Mouse (Mus musculus): ENCODE measurements around the gene Pde7b. TPM values are rescaled to one million over a fixed set of nuclear protein-coding genes. Genes with fewer than 3 reads are reported as not detected.

Gene Pde7b
- polyA plus RNA-seq, 1 experiment from 2014 or later, result 1.3 TPM

- H3K36me3 ChIP-seq (ENCODE audit: control insufficient read depth, insufficient read depth, low read length), result no peaks in the 10 kb centered on the region
- H3K9me3 ChIP-seq (replicated peaks; ENCODE audit: control insufficient read depth, low read length), result no peaks in the 10 kb centered on the region
- no peaks in the 10 kb centered on the region for H3K27me3 ChIP-seq (replicated peaks; ENCODE audit: control insufficient read depth, insufficient read depth, low read length)
- no peak overlapping the region for H3K4me3 ChIP-seq (ENCODE audit: low read depth, low read length)
- 0 out of 2 replicates have a peak, but pooled peaks cover 3% of the 10 kb centered on the region for H3K4me1 ChIP-seq (ENCODE audit: control insufficient read depth, insufficient read depth, low read length)
- H3K9ac ChIP-seq (ENCODE audit: low read length), result no peak overlapping the region
- peak; percentile 51 for DNase-seq (ENCODE audit: low spot score)
- 73% methylated on average over 11 of the region's 11 CpGs for WGBS
- no peak overlapping the region for H3K27ac ChIP-seq (ENCODE audit: low read depth, low read length)
- ATAC-seq, result peak; percentile 46; the same call in 1 of the 2 replicates
- no peak overlapping the region for H3K4me2 ChIP-seq (ENCODE audit: low read length)
Observed at GRCm38 (mm10) chr10:20492216-20492964, 232.5 kb downstream of the Pde7b start.

- no peak overlapping the region for H3K9ac ChIP-seq (ENCODE audit: low read length)
- WGBS, result 50% methylated on average over 1 of the region's 1 CpGs
- ATAC-seq, result no peak
- H3K4me1 ChIP-seq (ENCODE audit: control insufficient read depth, insufficient read depth, low read length), result 0 out of 2 replicates have a peak, but pooled peaks cover 3% of the 10 kb centered on the region
- no peaks in the 10 kb centered on the region for H3K27me3 ChIP-seq (replicated peaks; ENCODE audit: control insufficient read depth, insufficient read depth, low read length)
- H3K4me2 ChIP-seq (ENCODE audit: low read length), result no peak overlapping the region
- no peak for DNase-seq (ENCODE audit: low spot score)
- no peaks in the 10 kb centered on the region for H3K9me3 ChIP-seq (replicated peaks; ENCODE audit: control insufficient read depth, low read length)
- H3K36me3 ChIP-seq (ENCODE audit: control insufficient read depth, insufficient read depth, low read length), result no peaks in the 10 kb centered on the region
- H3K27ac ChIP-seq (ENCODE audit: low read depth, low read length), result no peak overlapping the region
- H3K4me3 ChIP-seq (ENCODE audit: low read depth, low read length), result no peak overlapping the region
Observed at GRCm38 (mm10) chr10:20490775-20491174, 234.1 kb downstream of the Pde7b start.

- Histone ChIP-seq H3K36me3 (ENCODE audit: control insufficient read depth, insufficient read depth, low read length) (no peaks in the 10 kb centered on the region), H3K4me2 (ENCODE audit: low read length) (no peak overlapping the region), H3K9me3 (replicated peaks; ENCODE audit: control insufficient read depth, low read length) (no peaks in the 10 kb centered on the region), H3K4me3 (ENCODE audit: low read depth, low read length) (no peak overlapping the region), H3K4me1 (ENCODE audit: control insufficient read depth, insufficient read depth, low read length) (0 out of 2 replicates have a peak, but pooled peaks cover 3% of the 10 kb centered on the region), H3K9ac (ENCODE audit: low read length) (no peak overlapping the region), H3K27me3 (replicated peaks; ENCODE audit: control insufficient read depth, insufficient read depth, low read length) (no peaks in the 10 kb centered on the region), H3K27ac (ENCODE audit: low read depth, low read length) (no peak overlapping the region)
- no peak for DNase-seq (ENCODE audit: low spot score)
- ATAC-seq, result no peak
- WGBS, result 83% methylated on average over 8 of the region's 8 CpGs
Observed at GRCm38 (mm10) chr10:20490281-20490680, 234.6 kb downstream of the Pde7b start.

DNA sequence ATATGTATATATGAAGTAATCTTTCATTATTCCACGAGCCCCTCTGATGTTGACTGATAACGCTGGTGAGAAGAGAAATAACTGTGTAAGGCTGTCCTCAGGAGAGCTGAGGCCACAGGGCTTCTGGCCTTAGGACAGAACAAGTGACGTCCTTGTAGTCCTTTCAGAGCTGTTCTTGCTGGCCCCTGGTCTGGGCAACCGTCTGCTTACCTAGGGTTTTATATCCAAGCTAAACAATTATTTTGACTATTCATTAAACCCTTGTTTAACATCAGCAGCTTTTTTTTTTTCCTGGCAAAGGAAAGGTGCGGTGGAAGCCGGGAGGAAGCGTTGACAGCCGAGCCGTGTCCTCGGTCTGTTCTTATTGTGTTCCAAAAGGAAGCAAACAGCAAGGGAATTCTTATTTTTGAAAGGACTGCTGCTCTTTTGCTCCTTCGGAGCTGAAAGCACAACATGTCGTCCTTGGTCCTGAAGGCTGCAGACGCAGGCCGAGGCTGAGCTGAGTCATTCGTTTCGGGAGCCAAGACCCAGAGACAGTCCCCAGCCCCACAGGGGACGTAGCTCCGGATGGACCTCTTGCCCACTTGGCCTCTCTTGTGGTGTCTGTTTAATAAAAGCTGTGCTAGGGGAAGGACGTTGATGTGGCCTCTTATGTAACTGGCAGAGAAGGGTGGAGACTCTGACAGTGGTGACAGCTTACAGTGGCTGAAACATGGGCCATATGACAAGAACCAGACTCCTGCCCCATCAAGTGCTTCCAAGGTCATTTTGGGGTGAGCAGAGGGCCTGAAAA lies 238.2 kb downstream of the Pde7b start:
- Histone ChIP-seq H3K4me2 (ENCODE audit: low read length) (no peak overlapping the region), H3K36me3 (ENCODE audit: control insufficient read depth, insufficient read depth, low read length) (no peaks in the 10 kb centered on the region), H3K27me3 (replicated peaks; ENCODE audit: control insufficient read depth, insufficient read depth, low read length) (no peaks in the 10 kb centered on the region), H3K27ac (ENCODE audit: low read depth, low read length) (no peak overlapping the region), H3K9me3 (replicated peaks; ENCODE audit: control insufficient read depth, low read length) (no peaks in the 10 kb centered on the region), H3K9ac (ENCODE audit: low read length) (no peak overlapping the region), H3K4me1 (ENCODE audit: control insufficient read depth, insufficient read depth, low read length) (no peaks in the 10 kb centered on the region), H3K4me3 (ENCODE audit: low read depth, low read length) (no peak overlapping the region)
- DNase-seq (ENCODE audit: low spot score) (no peak), ATAC-seq (no peak)
- 83% methylated on average over 19 of the region's 19 CpGs for WGBS

DNA sequence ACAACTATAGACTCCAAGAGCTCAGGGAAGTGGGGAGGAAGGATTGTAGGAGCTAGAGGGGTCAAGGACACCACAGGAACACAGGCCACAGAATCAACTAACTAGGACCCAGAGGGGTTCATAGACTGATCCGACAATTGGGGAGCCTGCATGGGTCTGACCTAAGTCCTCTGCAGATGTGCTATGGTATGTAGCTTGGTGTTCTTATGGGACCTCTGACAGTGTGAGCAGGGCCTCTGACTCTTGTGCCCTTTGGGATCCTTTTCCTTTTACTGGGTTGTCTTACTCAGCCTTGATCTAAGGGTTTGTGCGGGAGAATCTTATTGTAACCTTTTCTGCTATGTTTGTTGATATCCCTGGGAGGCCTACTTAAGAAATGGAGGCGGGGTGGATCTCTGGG lies 239.1 kb downstream of the Pde7b start:
- Histone ChIP-seq H3K9me3 (replicated peaks; ENCODE audit: control insufficient read depth, low read length) (no peaks in the 10 kb centered on the region), H3K4me2 (ENCODE audit: low read length) (no peak overlapping the region), H3K4me1 (ENCODE audit: control insufficient read depth, insufficient read depth, low read length) (no peaks in the 10 kb centered on the region), H3K36me3 (ENCODE audit: control insufficient read depth, insufficient read depth, low read length) (no peaks in the 10 kb centered on the region), H3K27me3 (replicated peaks; ENCODE audit: control insufficient read depth, insufficient read depth, low read length) (no peaks in the 10 kb centered on the region), H3K9ac (ENCODE audit: low read length) (no peak overlapping the region), H3K27ac (ENCODE audit: low read depth, low read length) (no peak overlapping the region), H3K4me3 (ENCODE audit: low read depth, low read length) (no peak overlapping the region)
- 74% methylated on average over 3 of the region's 3 CpGs for WGBS
- no peak for ATAC-seq
- no peak for DNase-seq (ENCODE audit: low spot score)

DNA sequence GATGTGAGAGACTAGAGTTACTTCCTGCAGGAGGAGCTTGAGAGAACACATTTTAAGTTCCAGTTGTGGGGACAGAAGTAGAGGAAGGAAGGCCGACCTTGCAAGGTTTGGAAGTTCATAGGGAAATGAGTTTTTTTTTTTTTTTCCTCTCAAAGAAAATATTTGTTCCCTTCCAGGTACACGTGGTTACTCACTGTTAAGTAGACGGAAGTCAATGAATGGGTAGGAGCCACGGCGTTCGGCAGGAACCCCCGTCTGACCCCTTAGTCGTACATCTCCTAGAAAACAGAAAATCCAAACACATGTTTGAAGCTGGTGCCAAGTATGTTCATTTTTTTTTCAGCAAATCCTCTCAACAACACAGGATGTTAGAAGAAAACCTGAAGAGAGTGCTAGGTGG lies 245.4 kb downstream of the Pde7b start:
- H3K9me3 ChIP-seq (replicated peaks; ENCODE audit: control insufficient read depth, low read length), result no peaks in the 10 kb centered on the region
- H3K4me3 ChIP-seq (ENCODE audit: low read depth, low read length), result no peak overlapping the region
- H3K4me1 ChIP-seq (ENCODE audit: control insufficient read depth, insufficient read depth, low read length), result no peaks in the 10 kb centered on the region
- no peak for ATAC-seq
- H3K9ac ChIP-seq (ENCODE audit: low read length), result no peak overlapping the region
- no peaks in the 10 kb centered on the region for H3K36me3 ChIP-seq (ENCODE audit: control insufficient read depth, insufficient read depth, low read length)
- H3K27ac ChIP-seq (ENCODE audit: low read depth, low read length), result no peak overlapping the region
- WGBS, result 89% methylated on average over 8 of the region's 8 CpGs
- no peaks in the 10 kb centered on the region for H3K27me3 ChIP-seq (replicated peaks; ENCODE audit: control insufficient read depth, insufficient read depth, low read length)
- no peak overlapping the region for H3K4me2 ChIP-seq (ENCODE audit: low read length)
- no peak for DNase-seq (ENCODE audit: low spot score)

DNA sequence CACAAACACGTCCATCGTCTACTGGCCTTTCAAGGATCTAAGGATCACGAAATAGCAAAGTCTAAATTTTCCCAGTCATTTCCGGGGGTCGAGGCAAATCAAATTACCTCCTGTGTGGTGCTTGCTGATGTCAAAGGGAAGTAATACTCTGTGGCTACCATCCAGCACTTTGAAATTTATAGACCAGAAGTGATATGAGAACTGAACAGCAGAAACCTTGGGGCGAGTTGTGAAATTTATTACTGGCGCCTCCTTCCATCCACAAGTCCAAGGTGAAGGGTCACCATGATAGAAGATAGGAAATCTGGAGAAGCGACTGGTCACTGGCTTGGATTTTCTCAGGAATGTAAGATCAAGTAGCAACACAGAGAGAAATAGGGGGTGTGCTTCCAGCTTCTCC lies 246.4 kb downstream of the Pde7b start:
- H3K9me3 ChIP-seq (replicated peaks; ENCODE audit: control insufficient read depth, low read length), result no peaks in the 10 kb centered on the region
- H3K4me2 ChIP-seq (ENCODE audit: low read length), result no peak overlapping the region
- H3K27ac ChIP-seq (ENCODE audit: low read depth, low read length), result no peak overlapping the region
- 92% methylated on average over 8 of the region's 8 CpGs for WGBS
- H3K4me1 ChIP-seq (ENCODE audit: control insufficient read depth, insufficient read depth, low read length), result no peaks in the 10 kb centered on the region
- no peaks in the 10 kb centered on the region for H3K36me3 ChIP-seq (ENCODE audit: control insufficient read depth, insufficient read depth, low read length)
- H3K4me3 ChIP-seq (ENCODE audit: low read depth, low read length), result no peak overlapping the region
- DNase-seq (ENCODE audit: low spot score) (no peak), ATAC-seq (no peak)
- no peaks in the 10 kb centered on the region for H3K27me3 ChIP-seq (replicated peaks; ENCODE audit: control insufficient read depth, insufficient read depth, low read length)
- H3K9ac ChIP-seq (ENCODE audit: low read length), result no peak overlapping the region

GRCm38 (mm10) chr10:20474831-20475230 lies 250.0 kb downstream of the Pde7b start:
- H3K36me3 ChIP-seq (ENCODE audit: control insufficient read depth, insufficient read depth, low read length), result no peaks in the 10 kb centered on the region
- peak; percentile 88 for ATAC-seq
- H3K4me3 ChIP-seq (ENCODE audit: low read depth, low read length), result no peak overlapping the region
- peak overlapping the region; percentile 49 for H3K27ac ChIP-seq (ENCODE audit: low read depth, low read length)
- H3K9me3 ChIP-seq (replicated peaks; ENCODE audit: control insufficient read depth, low read length), result no peaks in the 10 kb centered on the region
- whole genome bisulfite sequencing, result 33% methylated on average over 7 of the region's 7 CpGs
- no peaks in the 10 kb centered on the region for H3K4me1 ChIP-seq (ENCODE audit: control insufficient read depth, insufficient read depth, low read length)
- H3K9ac ChIP-seq (ENCODE audit: low read length), result no peak overlapping the region
- DNase-seq (ENCODE audit: low spot score), result peak; percentile 82
- no peaks in the 10 kb centered on the region for H3K27me3 ChIP-seq (replicated peaks; ENCODE audit: control insufficient read depth, insufficient read depth, low read length)
- no peak overlapping the region for H3K4me2 ChIP-seq (ENCODE audit: low read length)

- DNase-seq (ENCODE audit: low spot score), result no peak
- no peak overlapping the region for H3K9ac ChIP-seq (ENCODE audit: low read length)
- WGBS, result 81% methylated on average over 9 of the region's 9 CpGs
Observed at GRCm38 (mm10) chr10:20474036-20474435, 250.8 kb downstream of the Pde7b start.

More at GRCm38 (mm10) chr10:20474036-20474435, 250.8 kb downstream of the Pde7b start:
- Histone ChIP-seq H3K4me3 (ENCODE audit: low read depth, low read length) (no peak overlapping the region), H3K9me3 (replicated peaks; ENCODE audit: control insufficient read depth, low read length) (no peaks in the 10 kb centered on the region), H3K27me3 (replicated peaks; ENCODE audit: control insufficient read depth, insufficient read depth, low read length) (no peaks in the 10 kb centered on the region), H3K4me2 (ENCODE audit: low read length) (no peak overlapping the region), H3K4me1 (ENCODE audit: control insufficient read depth, insufficient read depth, low read length) (no peaks in the 10 kb centered on the region), H3K27ac (ENCODE audit: low read depth, low read length) (peak overlapping the region; percentile 35; the same call in 1 of the 2 replicates), H3K36me3 (ENCODE audit: control insufficient read depth, insufficient read depth, low read length) (no peaks in the 10 kb centered on the region)
- no peak for ATAC-seq

Data from forebrain, embryonic 14.5 days (tissue).